Comparison of ENCODE assay signal across 16 mouse cellular contexts in genomic region chr7:37149711-37150110, GRCm38 (mm10).
DNase-seq lines count a peak whose midpoint lies in the region; ATAC-seq and TF ChIP-seq lines count a peak whose summit lies in the region.
"Had no signal": no experiment of that assay in that cellular context is flagged by ENCODE, and none has a peak within 500 bp of the region (broad histone marks: within the 10 kb centered on the region; RNA-seq: fewer than 3 reads in every experiment).

No protein-coding gene starts in this region.

- no peak overlapping the region for H3K27ac ChIP-seq in embryonic facial prominence, embryonic 14.5 days (replicated peaks; ENCODE audit: low read depth, low read length)
- H3K27ac ChIP-seq in embryonic facial prominence, embryonic 10.5 days (replicated peaks) = no peak overlapping the region
- no peak overlapping the region for H3K27ac ChIP-seq in stomach, postnatal 0 days (replicated peaks)
- H3K27ac ChIP-seq: embryonic facial prominence, embryonic 13.5 days; gastrocnemius, adult 2 months; hindbrain, embryonic 15.5 days; limb, embryonic 12.5 days; midbrain, embryonic 10.5 days; neural tube, embryonic 12.5 days; stomach, embryonic 15.5 days had no signal

- TF ChIP-seq CTCF in stomach, postnatal 0 days (IDR thresholded peaks at IDR 0.05; ENCODE audit: low read depth) = no peak

- TF ChIP-seq EP300 in stomach, postnatal 0 days (optimal IDR thresholded peaks at IDR 0.05) = no peak

- DNase-seq in embryonic facial prominence, embryonic 14.5 days (ENCODE audit: low spot score) = peak; percentile 29
- no peak for DNase-seq in embryonic facial prominence, embryonic 10.5 days (ENCODE audit: low spot score)
- DNase-seq in layer of hippocampus, adult 11-12 months (ENCODE audit: low spot score) = peak; percentile 24
- DNase-seq in layer of hippocampus, postnatal 36 days = no peak
- peak; percentile 83 to 87 for DNase-seq in right cerebral cortex, postnatal 10 days (ENCODE audit: low spot score in 2 of 2)
- no peak for DNase-seq in right cerebral cortex, postnatal 25 days
- DNase-seq in right cerebral cortex, postnatal 4 days = peak; percentile 83
- no peak for DNase-seq in stomach, postnatal 0 days (ENCODE audit: low spot score)
- DNase-seq: gastrocnemius, adult 2 months had no signal

- H3K9ac ChIP-seq in embryonic facial prominence, embryonic 14.5 days (ENCODE audit: low read depth, low read length) = no peak overlapping the region
- no peak overlapping the region for H3K9ac ChIP-seq in stomach, postnatal 0 days (ENCODE audit: low read length)
- H3K9ac ChIP-seq: embryonic facial prominence, embryonic 13.5 days; heart, embryonic 12.5 days; hindbrain, embryonic 15.5 days; limb, embryonic 12.5 days; neural tube, embryonic 12.5 days; stomach, embryonic 15.5 days had no signal

- H3K9me3 ChIP-seq in embryonic facial prominence, embryonic 14.5 days (ENCODE audit: control insufficient read depth, low read length) = no peaks in the 10 kb centered on the region
- 0 out of 2 replicates have a peak, but pooled peaks cover 2% of the 10 kb centered on the region for H3K9me3 ChIP-seq in embryonic facial prominence, embryonic 10.5 days
- H3K9me3 ChIP-seq in stomach, postnatal 0 days (ENCODE audit: control insufficient read depth, low read length) = no peaks in the 10 kb centered on the region
- H3K9me3 ChIP-seq: embryonic facial prominence, embryonic 13.5 days; hindbrain, embryonic 15.5 days; limb, embryonic 12.5 days; midbrain, embryonic 10.5 days; neural tube, embryonic 12.5 days; stomach, embryonic 15.5 days had no signal

- no peak overlapping the region for H3K4me2 ChIP-seq in embryonic facial prominence, embryonic 14.5 days (ENCODE audit: low read depth, low read length)
- H3K4me2 ChIP-seq in stomach, postnatal 0 days (replicated peaks; ENCODE audit: low read depth) = no peak overlapping the region
- H3K4me2 ChIP-seq: embryonic facial prominence, embryonic 13.5 days; heart, embryonic 12.5 days; hindbrain, embryonic 15.5 days; limb, embryonic 12.5 days; neural tube, embryonic 12.5 days; stomach, embryonic 15.5 days had no signal

- no peak for ATAC-seq in embryonic facial prominence, embryonic 14.5 days (ENCODE audit: low read depth)
- ATAC-seq in stomach, postnatal 0 days (ENCODE audit: low FRiP score, low TSS enrichment) = no peak

- no peak overlapping the region for H3K4me3 ChIP-seq in embryonic facial prominence, embryonic 14.5 days (ENCODE audit: low read depth, low read length)
- H3K4me3 ChIP-seq in embryonic facial prominence, embryonic 10.5 days = no peak overlapping the region
- H3K4me3 ChIP-seq in stomach, postnatal 0 days (ENCODE audit: low read depth, low read length) = no peak overlapping the region
- H3K4me3 ChIP-seq: embryonic facial prominence, embryonic 13.5 days; gastrocnemius, adult 2 months; heart, embryonic 12.5 days; hindbrain, embryonic 15.5 days; limb, embryonic 12.5 days; midbrain, embryonic 10.5 days; neural tube, embryonic 12.5 days; stomach, embryonic 15.5 days had no signal

- H3K27me3 ChIP-seq in embryonic facial prominence, embryonic 14.5 days (replicated peaks; ENCODE audit: control insufficient read depth, insufficient read depth, low read length) = no peaks in the 10 kb centered on the region; the same call in 1 of the 2 replicates
- H3K27me3 ChIP-seq in embryonic facial prominence, embryonic 10.5 days (replicated peaks; ENCODE audit: low read depth, poor library complexity, severe bottlenecking) = no peaks in the 10 kb centered on the region
- no peaks in the 10 kb centered on the region for H3K27me3 ChIP-seq in stomach, postnatal 0 days (ENCODE audit: control insufficient read depth, insufficient read depth, low read length)
- H3K27me3 ChIP-seq: embryonic facial prominence, embryonic 13.5 days; heart, embryonic 12.5 days; hindbrain, embryonic 15.5 days; limb, embryonic 12.5 days; neural tube, embryonic 12.5 days; stomach, embryonic 15.5 days had no signal

- WGBS in embryonic facial prominence, embryonic 14.5 days = 55% methylated on average over 5 of the region's 5 CpGs
- WGBS in embryonic facial prominence, embryonic 10.5 days = 92% methylated on average over 5 of the region's 5 CpGs
- 54% methylated on average over 5 of the region's 5 CpGs for WGBS in stomach, postnatal 0 days

- H3K4me1 ChIP-seq in embryonic facial prominence, embryonic 14.5 days (ENCODE audit: control insufficient read depth, insufficient read depth, low read length) = no peaks in the 10 kb centered on the region
- H3K4me1 ChIP-seq in embryonic facial prominence, embryonic 10.5 days = peaks cover 4% of the 10 kb centered on the region
- H3K4me1 ChIP-seq in stomach, postnatal 0 days (replicated peaks; ENCODE audit: control insufficient read depth, insufficient read depth) = no peaks in the 10 kb centered on the region
- H3K4me1 ChIP-seq: embryonic facial prominence, embryonic 13.5 days; heart, embryonic 12.5 days; midbrain, embryonic 10.5 days; neural tube, embryonic 12.5 days had no signal

- H3K36me3 ChIP-seq in embryonic facial prominence, embryonic 14.5 days (ENCODE audit: control insufficient read depth, insufficient read depth, low read length) = no peaks in the 10 kb centered on the region
- H3K36me3 ChIP-seq in embryonic facial prominence, embryonic 10.5 days (replicated peaks) = no peaks in the 10 kb centered on the region
- H3K36me3 ChIP-seq in stomach, postnatal 0 days (ENCODE audit: control insufficient read depth, insufficient read depth, low read length) = no peaks in the 10 kb centered on the region
- H3K36me3 ChIP-seq: embryonic facial prominence, embryonic 13.5 days; heart, embryonic 12.5 days; hindbrain, embryonic 15.5 days; limb, embryonic 12.5 days; midbrain, embryonic 10.5 days; neural tube, embryonic 12.5 days; stomach, embryonic 15.5 days had no signal

Comparison
In these comparisons a context has a peak if more than half of its experiments do, and no peak if none do; other contexts are left out.
1. DNase-seq: peak in embryonic facial prominence, embryonic 14.5 days (single experiment), layer of hippocampus, adult 11-12 months (single experiment), right cerebral cortex, postnatal 10 days (2 of 2) and right cerebral cortex, postnatal 4 days (single experiment); none in embryonic facial prominence, embryonic 10.5 days (single experiment), layer of hippocampus, postnatal 36 days (0 of 2), right cerebral cortex, postnatal 25 days (single experiment) and stomach, postnatal 0 days (single experiment).